Mouse (Mus musculus) heart, embryonic 14.5 days (tissue): ENCODE results near the gene Stab1. TPM values are rescaled to one million over a fixed set of nuclear protein-coding genes. Genes with fewer than 3 reads are reported as not detected.

Experiments
- ATAC-seq: fragments of 200-750 bp; cut with Nextera tagmentation; 2 replicates; pipeline ENCODE4 v1.8.0; 2017; ENCODE audit warnings: low read depth, moderate TSS enrichment; ENCODE audit not compliant: insufficient number of reproducible peaks, insufficient read depth, low FRiP score
- H3K27ac ChIP-seq, 2 experiments: fragments of 200-500 bp in 1 of 2; fragments of 300-500 bp in 1 of 2; sonication (generic) in 1 of 2; replicated peaks in 1 of 2; 2 replicates each; pipeline ENCODE4 v1.5.1; 2012 to 2014; ENCODE audit warnings: low read depth in 2 of 2, low read length in 2 of 2, control low read depth in 1 of 2, mild to moderate bottlenecking in 1 of 2, mixed read lengths in 1 of 2; ENCODE audit not compliant: control insufficient read depth in 1 of 2, insufficient read depth in 1 of 2
- H3K27me3 ChIP-seq: fragments of 300-500 bp; sonication (generic); 2 replicates; pipeline ENCODE4 v1.6.1; 2014; ENCODE audit warnings: mild to moderate bottlenecking, low read length, control low read depth; ENCODE audit not compliant: control insufficient read depth, insufficient read depth
- H3K36me3 ChIP-seq: fragments of 300-500 bp; sonication (generic); 2 replicates; pipeline ENCODE4 v1.6.1; 2014; ENCODE audit warnings: mild to moderate bottlenecking, control low read depth, low read length, mixed read lengths; ENCODE audit not compliant: control insufficient read depth, insufficient read depth
- H3K4me1 ChIP-seq, 2 experiments: fragments of 200-500 bp in 1 of 2; fragments of 300-500 bp in 1 of 2; sonication (generic) in 1 of 2; 2 replicates each; pipeline ENCODE4 v1.6.1; 2012 to 2014; ENCODE audit warnings: low read length in 2 of 2, control low read depth in 1 of 2, mixed read lengths in 1 of 2; ENCODE audit not compliant: control insufficient read depth in 2 of 2, insufficient read depth in 2 of 2
- H3K4me2 ChIP-seq: fragments of 300-500 bp; sonication (generic); 2 replicates; pipeline ENCODE4 v1.6.1; 2014; ENCODE audit warnings: mild to moderate bottlenecking, low read length
- H3K4me3 ChIP-seq, 2 experiments: fragments of 200-500 bp in 1 of 2; fragments of 300-500 bp in 1 of 2; sonication (generic) in 1 of 2; 2 replicates each; pipeline ENCODE4 v1.5.1; 2012 to 2014; ENCODE audit warnings: low read length in 2 of 2, mild to moderate bottlenecking in 2 of 2, control low read depth in 1 of 2, low read depth in 1 of 2, moderate library complexity in 1 of 2; ENCODE audit not compliant: control insufficient read depth in 1 of 2, insufficient read depth in 1 of 2
- H3K9ac ChIP-seq: fragments of 300-500 bp; sonication (generic); 2 replicates; pipeline ENCODE4 v1.6.1; 2014; ENCODE audit warnings: mild to moderate bottlenecking, low read length
- H3K9me3 ChIP-seq: fragments of 300-500 bp; sonication (generic); 2 replicates; pipeline ENCODE4 v1.6.1; 2016; ENCODE audit warnings: low read length, control low read depth; ENCODE audit not compliant: control insufficient read depth
- WGBS: fragments of 180-500 bp; shearing (Covaris S2); extraction: QIAGEN DNeasy Blood & Tissue Kit; methylation state at CpG from one replicate; pipeline ENCODE4 v1.1.7; 2014; 5-methylcytosine and 5-hydroxymethylcytosine counted together
- polyA plus RNA-seq: library from polyadenylated mRNA; unstranded; fragments of >200 nt; fragmentation: Nextera tagmentation; extraction: Ambion mirVana; gene quantifications from 2 replicates; pipeline ENCODE4 v1.2.1, GENCODE M21; 2014

Gene Stab1
- polyA plus RNA-seq, 1 experiment from 2014 or later: 66.8 TPM

- 71% methylated on average over 2 of the region's 2 CpGs for WGBS
- no peak overlapping the region for H3K4me3 ChIP-seq
- H3K4me2 ChIP-seq: no peak overlapping the region
- no peaks in the 10 kb centered on the region for H3K27me3 ChIP-seq
- no peak overlapping the region for H3K9ac ChIP-seq
- peaks cover 0 to 10% of the 10 kb centered on the region in 2 experiments; a peak in 2 of 4 replicates for H3K4me1 ChIP-seq
- ATAC-seq: no peak
- no peaks in the 10 kb centered on the region for H3K9me3 ChIP-seq
- peaks cover 91% of the 10 kb centered on the region for H3K36me3 ChIP-seq
- H3K27ac ChIP-seq: no peak overlapping the region
These were observed 52.9 kb downstream of the Stab1 start for GRCm38 (mm10) chr14:31115522-31115921.

- Histone ChIP-seq H3K9ac (no peak overlapping the region), H3K36me3 (peaks cover 94% of the 10 kb centered on the region), H3K4me3 (no peak overlapping the region), H3K27ac (no peak overlapping the region), H3K27me3 (no peaks in the 10 kb centered on the region), H3K4me1 (peaks cover 0 to 10% of the 10 kb centered on the region in 2 experiments; a peak in 2 of 4 replicates), H3K9me3 (no peaks in the 10 kb centered on the region), H3K4me2 (no peak overlapping the region)
- WGBS: 49% methylated on average over 3 of the region's 3 CpGs
- ATAC-seq: no peak
These were observed 54.4 kb downstream of the Stab1 start for GRCm38 (mm10) chr14:31114011-31114410.

DNA sequence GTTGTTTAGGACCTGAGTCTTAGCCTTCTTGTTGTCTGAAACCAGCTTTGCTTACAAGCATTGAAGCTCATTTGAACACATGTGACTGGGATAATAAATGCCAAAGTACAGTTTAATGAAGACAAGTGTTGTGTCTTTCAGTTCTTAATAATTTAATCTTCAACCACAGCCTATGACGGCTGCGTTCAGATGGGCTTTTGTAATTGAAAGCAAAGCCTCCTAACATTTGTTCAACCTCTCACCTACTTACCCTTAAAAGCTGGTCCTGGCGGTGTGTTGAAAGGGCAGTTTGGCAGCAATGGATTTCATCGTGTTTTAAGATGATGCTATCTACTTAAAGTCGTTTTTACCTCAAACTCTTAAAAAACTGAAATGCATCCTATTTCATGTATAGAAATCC lies 56.3 kb downstream of the Stab1 start:
- no peak overlapping the region for H3K27ac ChIP-seq
- H3K9ac ChIP-seq: no peak overlapping the region
- H3K27me3 ChIP-seq: no peaks in the 10 kb centered on the region
- no peak overlapping the region for H3K4me3 ChIP-seq
- no peak overlapping the region for H3K4me2 ChIP-seq
- WGBS: 73% methylated on average over 5 of the region's 5 CpGs
- ATAC-seq: no peak
- H3K9me3 ChIP-seq: no peaks in the 10 kb centered on the region
- peaks cover 95% of the 10 kb centered on the region for H3K36me3 ChIP-seq
- peaks cover 0 to 10% of the 10 kb centered on the region in 2 experiments; a peak in 2 of 4 replicates for H3K4me1 ChIP-seq

- ATAC-seq: no peak
- no peaks in the 10 kb centered on the region for H3K27me3 ChIP-seq
- no peak overlapping the region for H3K4me2 ChIP-seq
- WGBS: 54% methylated on average over 3 of the region's 3 CpGs
- no peak overlapping the region for H3K4me3 ChIP-seq
- H3K9ac ChIP-seq: no peak overlapping the region
- no peak overlapping the region for H3K27ac ChIP-seq
- peaks cover 95% of the 10 kb centered on the region for H3K36me3 ChIP-seq
- H3K9me3 ChIP-seq: no peaks in the 10 kb centered on the region
- H3K4me1 ChIP-seq: 0 out of 4 replicates have a peak, but pooled peaks cover 0 to 3% of the 10 kb centered on the region in 2 experiments
These were observed 57.8 kb downstream of the Stab1 start for GRCm38 (mm10) chr14:31110613-31111012.

GRCm38 (mm10) chr14:31105156-31105555 lies 63.3 kb downstream of the Stab1 start:
- Histone ChIP-seq H3K36me3 (peaks cover 92% of the 10 kb centered on the region), H3K27ac (no peak overlapping the region), H3K9ac (no peak overlapping the region), H3K9me3 (no peaks in the 10 kb centered on the region), H3K27me3 (no peaks in the 10 kb centered on the region), H3K4me2 (no peak overlapping the region), H3K4me3 (no peak overlapping the region), H3K4me1 (peaks cover 0 to 4% of the 10 kb centered on the region in 2 experiments; a peak in 1 of 4 replicates)
- 84% methylated on average over 2 of the region's 2 CpGs for WGBS
- ATAC-seq: no peak

- H3K27me3 ChIP-seq: no peaks in the 10 kb centered on the region
These were observed 78.5 kb downstream of the Stab1 start for GRCm38 (mm10) chr14:31089918-31090317.

More at GRCm38 (mm10) chr14:31089918-31090317, 78.5 kb downstream of the Stab1 start:
- Histone ChIP-seq H3K27ac (no peak overlapping the region), H3K9ac (no peak overlapping the region), H3K4me2 (no peak overlapping the region), H3K9me3 (no peaks in the 10 kb centered on the region), H3K4me1 (peaks cover 0 to 7% of the 10 kb centered on the region in 2 experiments; a peak in 3 of 4 replicates), H3K36me3 (peaks cover 86% of the 10 kb centered on the region), H3K4me3 (no peak overlapping the region)
- 89% methylated on average over 1 of the region's 1 CpGs for WGBS
- no peak for ATAC-seq

Other genes with a start within 250 kb of the Stab1 start
- gene Itih3, start 244.9 kb downstream of the Stab1 start, polyA plus RNA-seq: 1.5 and 2.2 TPM in 2 replicates
- gene Itih1, start 225.4 kb downstream of the Stab1 start, polyA plus RNA-seq: not detected in 2 replicates
- 5.4 and 5.5 TPM in 2 replicates for gene Nek4, start 217.3 kb downstream of the Stab1 start, polyA plus RNA-seq
- gene Glt8d1, start 167.2 kb downstream of the Stab1 start, polyA plus RNA-seq: 48.1 and 60.3 TPM in 2 replicates
- gene Spcs1, start 167.0 kb downstream of the Stab1 start, polyA plus RNA-seq: 382 and 395 TPM in 2 replicates
- 75.1 and 89.0 TPM in 2 replicates for gene Pbrm1, start 149.5 kb downstream of the Stab1 start, polyA plus RNA-seq
- 49.3 and 51.4 TPM in 2 replicates for gene Gnl3, start 149.5 kb downstream of the Stab1 start, polyA plus RNA-seq
- 98.2 and 107 TPM in 2 replicates for gene Smim4, start 39.7 kb downstream of the Stab1 start, polyA plus RNA-seq
- 329 and 341 TPM in 2 replicates for gene Nt5dc2, start 37.6 kb downstream of the Stab1 start, polyA plus RNA-seq
- 5,119 and 5,195 TPM in 2 replicates for gene Tnnc1, start 39.7 kb upstream of the Stab1 start, polyA plus RNA-seq
- 308 and 317 TPM in 2 replicates for gene Nisch, start 48.3 kb upstream of the Stab1 start, polyA plus RNA-seq
- 0.23 and 0.26 TPM in 2 replicates for gene Sema3g, start 49.2 kb upstream of the Stab1 start, polyA plus RNA-seq
- gene Phf7, start 82.7 kb upstream of the Stab1 start, polyA plus RNA-seq: 9.4 and 9.6 TPM in 2 replicates
- 47.6 TPM in 2 replicates for gene Bap1, start 82.8 kb upstream of the Stab1 start, polyA plus RNA-seq
- gene Dnah1, start 155.3 kb upstream of the Stab1 start, polyA plus RNA-seq: 0.86 and 0.93 TPM in 2 replicates
- gene Capn7, start 168.0 kb upstream of the Stab1 start, polyA plus RNA-seq: 44.9 and 45.9 TPM in 2 replicates